9 mouse cellular contexts compared by ENCODE assay signal in genomic region chr11:113684707-113685426, GRCm38 (mm10). TPM values are rescaled to one million over a fixed set of nuclear protein-coding genes. Genes with fewer than 3 reads are reported as not detected.
DNase-seq lines count a peak whose midpoint lies in the region; ATAC-seq and TF ChIP-seq lines count a peak whose summit lies in the region.
"Had no signal": no experiment of that assay in that cellular context is flagged by ENCODE, and none has a peak within 500 bp of the region (broad histone marks: within the 10 kb centered on the region; RNA-seq: fewer than 3 reads in every experiment).

No protein-coding gene starts in this region.

- H3K9me3 ChIP-seq in heart, embryonic 14.5 days (ENCODE audit: control insufficient read depth, low read length), result no peaks in the 10 kb centered on the region
- H3K9me3 ChIP-seq in MEL (replicated peaks; ENCODE audit: insufficient read depth, low read length), result no peaks in the 10 kb centered on the region
- H3K9me3 ChIP-seq in heart, postnatal 0 days (replicated peaks; ENCODE audit: control insufficient read depth, low read length), result no peaks in the 10 kb centered on the region

- no peak for TF ChIP-seq RAD21 in MEL (IDR thresholded peaks at IDR 0.05; ENCODE audit: low read depth, low read length)

- H3K79me2 ChIP-seq in MEL (ENCODE audit: control insufficient read depth, insufficient read depth, low read length, poor library complexity), result peaks cover 77% of the 10 kb centered on the region
- peaks cover 72% of the 10 kb centered on the region for H3K79me2 ChIP-seq in macrophage (ENCODE audit: inconsistent target)

- peak overlapping the region; percentile 87 to 91 for H3K4me3 ChIP-seq in heart, embryonic 14.5 days (ENCODE audit: control insufficient read depth in 1 of 2, insufficient read depth in 1 of 2, low read depth in 1 of 2, low read length in 2 of 2)
- H3K4me3 ChIP-seq in MEL (ENCODE audit: control insufficient read depth in 1 of 2, insufficient read depth in 1 of 2, low read depth in 2 of 2, low read length in 2 of 2), result peak overlapping the region; percentile 70 to 93
- H3K4me3 ChIP-seq in heart, postnatal 0 days (ENCODE audit: low read depth, low read length), result peak overlapping the region; percentile 89
- peak overlapping the region; percentile 72 for H3K4me3 ChIP-seq in macrophage (ENCODE audit: inconsistent target)

- no peak for TF ChIP-seq EP300 in MEL (IDR thresholded peaks at IDR 0.05; ENCODE audit: low read depth in 1 of 2, low read length in 2 of 2)
- no peak for TF ChIP-seq EP300 in heart, postnatal 0 days (IDR thresholded peaks at IDR 0.05; ENCODE audit: low read depth)

- peak overlapping the region in 1 of 2 experiments; percentile 96; a peak in 2 of 4 replicates for H3K27ac ChIP-seq in heart, embryonic 14.5 days (replicated peaks in 1 of 2; ENCODE audit: control insufficient read depth in 1 of 2, insufficient read depth in 1 of 2, low read depth in 2 of 2, low read length in 2 of 2)
- H3K27ac ChIP-seq in MEL (ENCODE audit: control insufficient read depth, low read depth, low read length), result peak overlapping the region; percentile 74
- H3K27ac ChIP-seq in heart, postnatal 0 days (ENCODE audit: low read depth), result peak overlapping the region; percentile 73; the same call in 1 of the 2 replicates
- peak overlapping the region; percentile 89 for H3K27ac ChIP-seq in macrophage

- H3K4me2 ChIP-seq in heart, embryonic 14.5 days (ENCODE audit: low read length), result peak overlapping the region; percentile 84
- H3K4me2 ChIP-seq in heart, postnatal 0 days (ENCODE audit: low read depth, low read length), result peak overlapping the region; percentile 91

- intact Hi-C loops in heart, postnatal 36 days (cut with DNase I), result loop anchor here (2.0 kb wide), 1 partner anchor 36 kb away; the partner anchor contains the start of gene Cog1

- ATAC-seq in heart, embryonic 14.5 days (ENCODE audit: insufficient number of reproducible peaks, insufficient read depth, low FRiP score, low read depth), result no peak
- no peak for ATAC-seq in heart, postnatal 0 days (ENCODE audit: insufficient read depth, low read depth)

- no peak for TF ChIP-seq POLR2A in MEL (IDR thresholded peaks at IDR 0.05; ENCODE audit: control insufficient read depth in 1 of 2, insufficient read depth in 1 of 2, low read depth in 1 of 2, low read length in 2 of 2, poor library complexity in 1 of 2)

- peaks cover 30% of the 10 kb centered on the region for H3K36me3 ChIP-seq in heart, embryonic 14.5 days (ENCODE audit: control insufficient read depth, insufficient read depth, low read length)
- peaks cover 0 to 43% of the 10 kb centered on the region in 2 experiments; a peak in 3 of 4 replicates for H3K36me3 ChIP-seq in MEL (ENCODE audit: control insufficient read depth in 1 of 2, insufficient read depth in 2 of 2, low read length in 2 of 2)
- H3K36me3 ChIP-seq in heart, postnatal 0 days (replicated peaks; ENCODE audit: control insufficient read depth, insufficient read depth, low read length), result peaks cover 21% of the 10 kb centered on the region
- H3K36me3 ChIP-seq in macrophage (ENCODE audit: inconsistent target), result peaks cover 17% of the 10 kb centered on the region

- H3K27me3 ChIP-seq in heart, embryonic 14.5 days (ENCODE audit: control insufficient read depth, insufficient read depth, low read length), result no peaks in the 10 kb centered on the region
- no peaks in the 10 kb centered on the region for H3K27me3 ChIP-seq in MEL (ENCODE audit: control insufficient read depth in 1 of 2, insufficient read depth in 2 of 2, low read length in 2 of 2)
- H3K27me3 ChIP-seq in heart, postnatal 0 days (ENCODE audit: control insufficient read depth, insufficient read depth, low read length), result no peaks in the 10 kb centered on the region

- no peak for TF ChIP-seq CTCF in MEL (IDR thresholded peaks at IDR 0.05 in 2 of 3, conservative IDR thresholded peaks at IDR 0.05 in 1 of 3; ENCODE audit: control insufficient read depth in 1 of 3, insufficient read depth in 1 of 3, low read depth in 2 of 3, low read length in 3 of 3, poor library complexity in 1 of 3, severe bottlenecking in 1 of 3)
- no peak for TF ChIP-seq CTCF in heart, postnatal 0 days (IDR thresholded peaks at IDR 0.05; ENCODE audit: low read depth)

- peak overlapping the region; percentile 93 for H3K9ac ChIP-seq in heart, embryonic 14.5 days (ENCODE audit: low read length)
- H3K9ac ChIP-seq in MEL (ENCODE audit: control insufficient read depth, low read depth, low read length, poor library complexity, severe bottlenecking), result peak overlapping the region; percentile 90
- peak overlapping the region; percentile 89 for H3K9ac ChIP-seq in heart, postnatal 0 days (replicated peaks; ENCODE audit: low read depth, low read length)

- 40% methylated on average over 25 of the region's 25 CpGs for WGBS in heart, embryonic 14.5 days
- whole genome bisulfite sequencing in heart, postnatal 0 days, result 41% methylated on average over 25 of the region's 25 CpGs
- 43% methylated on average over 25 of the region's 25 CpGs for WGBS in macrophage (ENCODE audit: missing documents)

- no peak for DNase-seq in heart, postnatal 36 days
- DNase-seq in MEL (ENCODE audit: low read depth, low spot score) (no peak), adipocyte (ENCODE audit: low spot score) (no peak)
- DNase-seq in heart, postnatal 0 days (ENCODE audit: low spot score), result no peak
- DNase-seq in adrenal gland, adult 8-10 months, result no peak
- no peak for DNase-seq in layer of hippocampus, adult 9-10 months (ENCODE audit: low spot score)

- H3K4me1 ChIP-seq in heart, embryonic 14.5 days (ENCODE audit: control insufficient read depth in 2 of 2, insufficient read depth in 2 of 2, low read length in 2 of 2), result peaks cover 6 to 30% of the 10 kb centered on the region in 2 experiments
- H3K4me1 ChIP-seq in MEL (ENCODE audit: control insufficient read depth in 1 of 2, insufficient read depth in 2 of 2, low read length in 2 of 2), result peaks cover 21 to 23% of the 10 kb centered on the region in 2 experiments
- H3K4me1 ChIP-seq in heart, postnatal 0 days (ENCODE audit: control insufficient read depth, insufficient read depth), result peaks cover 31% of the 10 kb centered on the region

RNA-seq across cellular contexts. Expression of gene D11Wsu47e, which starts 0.7 kb away (rescaled TPM):
- polyA plus RNA-seq in heart, embryonic 14.5 days (2014; fragmentation: Nextera tagmentation; extraction: Ambion mirVana), result 15.4 and 20.0 TPM in 2 replicates
- 1 to 10 TPM; 6.3 to 8.2 TPM for total RNA-seq in heart, postnatal 36 days (2021)
- 32.5 and 40.6 TPM in 2 replicates for total RNA-seq in MEL (2012; rRNA removed)
- polyA plus RNA-seq in MEL (2012; ENCODE audit: insufficient read depth in 1 of 2, insufficient read length in 2 of 2, low read depth in 1 of 2, low replicate concordance in 2 of 2, missing spikeins in 1 of 2), result 10 to 100 TPM in 1 of 2 experiments, not detected in 1; 25.0 TPM
- 17.4 and 18.1 TPM in 2 replicates for total RNA-seq in heart, postnatal 0 days (2014; rRNA removed; ENCODE audit: low replicate concordance)
- 8.9 and 10.4 TPM in 2 replicates for polyA plus RNA-seq in heart, postnatal 0 days (2015; fragmentation: Nextera tagmentation; extraction: Ambion mirVana)
- total RNA-seq in macrophage (2018; cell fraction: chromatin; rRNA removed), result 10 to 100 TPM; 11.0 to 52.3 (median 24.4) TPM
- total RNA-seq in macrophage (2018; cell fraction: cytosol; rRNA removed), result 10 to 100 TPM in 8 of 26 experiments, 1 to 10 TPM in 18; 3.6 to 12.4 (median 8.7) TPM
- 10 to 100 TPM in 25 of 26 experiments, 1 to 10 TPM in 1; 7.3 to 36.6 (median 16.2) TPM for total RNA-seq in macrophage (2018; cell fraction: nucleus; rRNA removed)
- 8.5 to 11.5 TPM (median 8.9 TPM) in 3 replicates for polyA plus RNA-seq in macrophage (2018)
- total RNA-seq in adrenal gland, adult 8-10 months (2022), result 10 to 100 TPM; 16.7 to 21.8 (median 18.1) TPM

RNA-seq across cellular contexts. Expression of gene Fam104a, which starts 0.9 kb away (rescaled TPM):
- polyA plus RNA-seq in heart, embryonic 14.5 days (2014; fragmentation: Nextera tagmentation; extraction: Ambion mirVana), result 43.0 and 44.8 TPM in 2 replicates
- 10 to 100 TPM; 14.9 to 15.6 TPM for total RNA-seq in heart, postnatal 36 days (2021)
- 34.6 and 38.1 TPM in 2 replicates for total RNA-seq in MEL (2012; rRNA removed)
- polyA plus RNA-seq in MEL (2012; ENCODE audit: insufficient read depth in 1 of 2, insufficient read length in 2 of 2, low read depth in 1 of 2, low replicate concordance in 2 of 2, missing spikeins in 1 of 2) (10 to 100 TPM in 1 of 2 experiments, not detected in 1; 33.6 TPM), macrophage (2018) (25.4 to 31.8 TPM (median 29.8 TPM) in 3 replicates)
- 23.3 and 25.2 TPM in 2 replicates for total RNA-seq in heart, postnatal 0 days (2014; rRNA removed; ENCODE audit: low replicate concordance)
- 32.7 and 33.6 TPM in 2 replicates for polyA plus RNA-seq in heart, postnatal 0 days (2015; fragmentation: Nextera tagmentation; extraction: Ambion mirVana)
- total RNA-seq in macrophage (2018; cell fraction: chromatin; rRNA removed), result 10 to 100 TPM in 18 of 26 experiments, 1 to 10 TPM in 8; 7.6 to 20.0 (median 12.4) TPM
- 10 to 100 TPM; 26.2 to 38.3 (median 34.2) TPM for total RNA-seq in macrophage (2018; cell fraction: cytosol; rRNA removed)
- 10 to 100 TPM in 25 of 26 experiments, 1 to 10 TPM in 1; 8.3 to 23.7 (median 15.9) TPM for total RNA-seq in macrophage (2018; cell fraction: nucleus; rRNA removed)
- 10 to 100 TPM; 28.9 to 34.4 (median 31.0) TPM for total RNA-seq in adrenal gland, adult 8-10 months (2022)

RNA-seq across cellular contexts. Expression of gene Cpsf4l, which starts 24.9 kb away (rescaled TPM):
- 0.18 and 0.19 TPM in 2 replicates for polyA plus RNA-seq in heart, embryonic 14.5 days (2014; fragmentation: Nextera tagmentation; extraction: Ambion mirVana)
- total RNA-seq in heart, postnatal 36 days (2021), result not detected
- total RNA-seq in MEL (2012; rRNA removed), result not detected in 2 replicates
- polyA plus RNA-seq in MEL (2012; ENCODE audit: insufficient read depth in 1 of 2, insufficient read length in 2 of 2, low read depth in 1 of 2, low replicate concordance in 2 of 2, missing spikeins in 1 of 2), result under 1 TPM in 1 of 2 experiments, not detected in 1; 0.70 TPM
- 1.3 TPM in 1 of 2 replicates, not detected in the other for total RNA-seq in heart, postnatal 0 days (2014; rRNA removed; ENCODE audit: low replicate concordance)
- polyA plus RNA-seq in heart, postnatal 0 days (2015; fragmentation: Nextera tagmentation; extraction: Ambion mirVana), result 0.10 TPM in 1 of 2 replicates, not detected in the other
- total RNA-seq in macrophage (2018; cell fraction: chromatin; rRNA removed), result 1 to 10 TPM in 1 of 26 experiments, under 1 TPM in 1, not detected in 24; 0.94 to 1.3 TPM
- not detected for total RNA-seq in macrophage (2018; cell fraction: cytosol; rRNA removed)
- 1 to 10 TPM in 1 of 26 experiments, under 1 TPM in 2, not detected in 23; 0.40 to 1.6 (median 0.46) TPM for total RNA-seq in macrophage (2018; cell fraction: nucleus; rRNA removed)
- polyA plus RNA-seq in macrophage (2018), result not detected in 3 replicates
- under 1 TPM; 0.43 to 1.00 (median 0.75) TPM for total RNA-seq in adrenal gland, adult 8-10 months (2022)
- total RNA-seq: gastrocnemius, postnatal 36 days had no signal

RNA-seq across cellular contexts. Expression of gene Slc39a11, which starts 35.0 kb away (rescaled TPM):
- polyA plus RNA-seq in heart, embryonic 14.5 days (2014; fragmentation: Nextera tagmentation; extraction: Ambion mirVana), result 13.4 and 13.6 TPM in 2 replicates
- total RNA-seq in heart, postnatal 36 days (2021), result 1 to 10 TPM; 2.6 to 3.9 TPM
- total RNA-seq in MEL (2012; rRNA removed), result 33.6 and 45.6 TPM in 2 replicates
- polyA plus RNA-seq in MEL (2012; ENCODE audit: insufficient read depth in 1 of 2, insufficient read length in 2 of 2, low read depth in 1 of 2, low replicate concordance in 2 of 2, missing spikeins in 1 of 2) (10 to 100 TPM in 1 of 2 experiments, not detected in 1; 34.2 TPM), macrophage (2018) (21.0 to 39.9 TPM (median 35.9 TPM) in 3 replicates)
- total RNA-seq in heart, postnatal 0 days (2014; rRNA removed; ENCODE audit: low replicate concordance), result 16.3 and 19.1 TPM in 2 replicates
- 6.9 and 8.6 TPM in 2 replicates for polyA plus RNA-seq in heart, postnatal 0 days (2015; fragmentation: Nextera tagmentation; extraction: Ambion mirVana)
- total RNA-seq in macrophage (2018; cell fraction: chromatin; rRNA removed), result 10 to 100 TPM in 25 of 26 experiments, 1 to 10 TPM in 1; 9.0 to 47.0 (median 27.2) TPM
- total RNA-seq in macrophage (2018; cell fraction: cytosol; rRNA removed), result 10 to 100 TPM; 21.9 to 44.2 (median 30.4) TPM
- total RNA-seq in macrophage (2018; cell fraction: nucleus; rRNA removed), result 10 to 100 TPM; 17.8 to 47.8 (median 28.3) TPM
- total RNA-seq in adrenal gland, adult 8-10 months (2022), result 10 to 100 TPM; 32.5 to 40.2 (median 36.8) TPM

RNA-seq across cellular contexts. Expression of gene Cog1, which starts 35.9 kb away (rescaled TPM):
- polyA plus RNA-seq in heart, embryonic 14.5 days (2014; fragmentation: Nextera tagmentation; extraction: Ambion mirVana), result 17.0 and 20.1 TPM in 2 replicates
- 10 to 100 TPM; 17.6 to 18.3 TPM for total RNA-seq in heart, postnatal 36 days (2021)
- total RNA-seq in MEL (2012; rRNA removed), result 26.4 and 29.4 TPM in 2 replicates
- polyA plus RNA-seq in MEL (2012; ENCODE audit: insufficient read depth in 1 of 2, insufficient read length in 2 of 2, low read depth in 1 of 2, low replicate concordance in 2 of 2, missing spikeins in 1 of 2), result 100 to 1,000 TPM in 1 of 2 experiments, 10 to 100 TPM in 1; 37.4 to 113 TPM
- 26.5 and 30.3 TPM in 2 replicates for total RNA-seq in heart, postnatal 0 days (2014; rRNA removed; ENCODE audit: low replicate concordance)
- 10.7 and 12.3 TPM in 2 replicates for polyA plus RNA-seq in heart, postnatal 0 days (2015; fragmentation: Nextera tagmentation; extraction: Ambion mirVana)
- 100 to 1,000 TPM in 1 of 26 experiments, 10 to 100 TPM in 25; 22.2 to 112 (median 59.5) TPM for total RNA-seq in macrophage (2018; cell fraction: chromatin; rRNA removed)
- total RNA-seq in macrophage (2018; cell fraction: cytosol; rRNA removed), result 10 to 100 TPM; 21.3 to 31.8 (median 27.4) TPM
- 10 to 100 TPM; 19.8 to 73.1 (median 37.1) TPM for total RNA-seq in macrophage (2018; cell fraction: nucleus; rRNA removed)
- polyA plus RNA-seq in macrophage (2018), result 23.1 to 31.0 TPM (median 28.9 TPM) in 3 replicates
- total RNA-seq in adrenal gland, adult 8-10 months (2022), result 10 to 100 TPM; 45.5 to 63.0 (median 54.6) TPM
